Mouse (Mus musculus) spleen, adult 10 weeks (tissue): ENCODE data around the gene 2310030G06Rik. TPM values are rescaled to one million over a fixed set of nuclear protein-coding genes. Genes with fewer than 3 reads are reported as not detected.

Source experiments
- polyA plus RNA-seq: library from polyadenylated mRNA; stranded (reverse); fragments of 350-450 nt; fragmentation: Illumina TruSeq; extraction: RNeasy Lipid Tissue Mini Kit (QIAGEN cat#74804); gene quantifications from one replicate; pipeline ENCODE4 v1.2.3, GENCODE M21; 2015; ENCODE audit warnings: low replicate concordance; ENCODE audit not compliant: insufficient read depth

Gene 2310030G06Rik
- polyA plus RNA-seq, result 1.6 TPM

GRCm38 (mm10) chr9:50746214-50746677 is at the start of gene 2310030G06Rik:
TSS of gene 2310030G06Rik (minus strand) at chr9:50746536.

GRCm38 (mm10) chr9:50774991-50775612 is 28.8 kb upstream of the 2310030G06Rik start, which contains the start of the genes Alg9 and 1110032A03Rik:
TSS of gene Alg9 (plus strand) at chr9:50775019.
TSS of gene 1110032A03Rik (minus strand) at chr9:50775520.

GRCm38 (mm10) chr9:50768107-50769002 is 22.0 kb upstream of the 2310030G06Rik start, which contains the start of gene Fdxacb1:
TSS of gene Fdxacb1 (plus strand) at chr9:50768236.

GRCm38 (mm10) chr9:50752054-50752602 is 5.8 kb upstream of the 2310030G06Rik start, which contains the start of gene Hspb2:
TSS of gene Hspb2 (minus strand) at chr9:50752354.

GRCm38 (mm10) chr9:50751323-50751722 is 5.0 kb upstream of the 2310030G06Rik start, which contains the start of gene Cryab:
TSS of gene Cryab (plus strand) at chr9:50751325.

GRCm38 (mm10) chr9:50738914-50739870 is 7.1 kb downstream of the 2310030G06Rik start, which contains the start of gene Dixdc1:
TSS of gene Dixdc1 (minus strand) at chr9:50739517.

Other genes with a start within 250 kb of the 2310030G06Rik start
- gene Pts, start 217.8 kb downstream of the 2310030G06Rik start, polyA plus RNA-seq, result 162 TPM
- gene Il18, start 191.7 kb downstream of the 2310030G06Rik start, polyA plus RNA-seq, result 108 TPM
- gene Bco2, start 191.4 kb downstream of the 2310030G06Rik start, polyA plus RNA-seq, result 6.1 TPM
- not detected for gene Tex12, start 185.2 kb downstream of the 2310030G06Rik start, polyA plus RNA-seq
- 117 TPM for gene Sdhd, start 142.7 kb downstream of the 2310030G06Rik start, polyA plus RNA-seq
- gene Timm8b, start 142.6 kb downstream of the 2310030G06Rik start, polyA plus RNA-seq, result 80.7 TPM
- 2.5 TPM for gene Pih1d2, start 129.2 kb downstream of the 2310030G06Rik start, polyA plus RNA-seq
- 49.6 TPM for gene Nkapd1, start 129.1 kb downstream of the 2310030G06Rik start, polyA plus RNA-seq
- gene Dlat, start 86.8 kb downstream of the 2310030G06Rik start, polyA plus RNA-seq, result 47.7 TPM
- 0.40 TPM for gene Dixdc1, start 7.0 kb downstream of the 2310030G06Rik start, polyA plus RNA-seq
- gene Cryab, start 4.8 kb upstream of the 2310030G06Rik start, polyA plus RNA-seq, result 14.9 TPM
- gene Hspb2, start 5.8 kb upstream of the 2310030G06Rik start, polyA plus RNA-seq, result 2.4 TPM
- gene Fdxacb1, start 21.7 kb upstream of the 2310030G06Rik start, polyA plus RNA-seq, result 10.9 TPM
- 12.7 TPM for gene Alg9, start 28.5 kb upstream of the 2310030G06Rik start, polyA plus RNA-seq
- 30.0 TPM for gene 1110032A03Rik, start 29.0 kb upstream of the 2310030G06Rik start, polyA plus RNA-seq
- 36.2 TPM for gene Ppp2r1b, start 98.8 kb upstream of the 2310030G06Rik start, polyA plus RNA-seq